Mouse (Mus musculus) liver (tissue): ENCODE data around the gene R3hdm2.

Experiments used
- DNase-seq: peaks from one replicate; pipeline ENCODE4 v3.0.0-alpha.2; 2020; ENCODE audit warnings: mixed read lengths

Gene R3hdm2

GRCm38 (mm10) chr10:127546505-127546904, 166.4 kb downstream of the R3hdm2 start:
- DNase-seq = no peak

GRCm38 (mm10) chr10:127548236-127548635, 168.1 kb downstream of the R3hdm2 start:
- DNase-seq = no peak
